Mouse (Mus musculus) heart, embryonic 12.5 days (tissue): Measurements from ENCODE around the gene Brdt. TPM values are rescaled to one million over a fixed set of nuclear protein-coding genes. Genes with fewer than 3 reads are reported as not detected.
A peak's percentile ranks its signal among the peaks of the same experiment; 100 is the strongest.

ENCODE experiments used
- ATAC-seq: fragments of 200-750 bp; cut with Nextera tagmentation; 2 replicates; pipeline ENCODE4 v1.8.0; 2017; ENCODE audit warnings: moderate TSS enrichment, moderate library complexity; ENCODE audit not compliant: insufficient number of reproducible peaks, low FRiP score
- H3K27ac ChIP-seq: fragments of 300-500 bp; sonication (generic); 2 replicates; pipeline ENCODE4 v1.5.1; 2016; ENCODE audit warnings: mild to moderate bottlenecking, moderate library complexity; ENCODE audit not compliant: poor library complexity, severe bottlenecking
- H3K27me3 ChIP-seq: fragments of 300-500 bp; sonication (generic); replicated peaks from 2 replicates; pipeline ENCODE4 v1.6.1; 2016; ENCODE audit warnings: mild to moderate bottlenecking, moderate library complexity
- H3K36me3 ChIP-seq: fragments of 300-500 bp; sonication (generic); 2 replicates; pipeline ENCODE4 v1.6.1; 2016; ENCODE audit warnings: mild to moderate bottlenecking, moderate library complexity
- H3K4me1 ChIP-seq: fragments of 300-500 bp; sonication (generic); replicated peaks from 2 replicates; pipeline ENCODE4 v1.6.1; 2016; ENCODE audit warnings: mild to moderate bottlenecking
- H3K4me2 ChIP-seq: fragments of 300-500 bp; sonication (generic); 2 replicates; pipeline ENCODE4 v1.6.1; 2016; ENCODE audit warnings: mild to moderate bottlenecking, moderate library complexity
- H3K4me3 ChIP-seq: fragments of 300-500 bp; sonication (generic); 2 replicates; pipeline ENCODE4 v1.5.1; 2016; ENCODE audit warnings: mild to moderate bottlenecking
- H3K9ac ChIP-seq: fragments of 300-500 bp; sonication (generic); 2 replicates; pipeline ENCODE4 v1.6.1; 2016; ENCODE audit warnings: mild to moderate bottlenecking, moderate library complexity
- H3K9me3 ChIP-seq: fragments of 300-500 bp; sonication (generic); replicated peaks from 2 replicates; pipeline ENCODE4 v1.6.1; 2016; ENCODE audit warnings: mild to moderate bottlenecking, moderate library complexity
- WGBS: fragments of 180-500 bp; shearing (Covaris S2); methylation state at CpG from one replicate; pipeline ENCODE4 v1.1.7; 2016; 5-methylcytosine and 5-hydroxymethylcytosine counted together
- polyA plus RNA-seq: library from polyadenylated mRNA; unstranded; fragments of >200 nt; fragmentation: Nextera tagmentation; extraction: Ambion mirVana; gene quantifications from 2 replicates; pipeline ENCODE4 v1.2.1, GENCODE M21; 2016

Gene Brdt
- polyA plus RNA-seq, 1 experiment from 2014 or later: 0.45 TPM

- Histone ChIP-seq H3K27ac (no peak overlapping the region), H3K36me3 (no peaks in the 10 kb centered on the region), H3K9ac (no peak overlapping the region), H3K4me2 (no peak overlapping the region), H3K4me1 (peaks cover 12% of the 10 kb centered on the region), H3K27me3 (peaks cover 8% of the 10 kb centered on the region; the same call in 1 of the 2 replicates), H3K4me3 (no peak overlapping the region), H3K9me3 (no peaks in the 10 kb centered on the region)
- ATAC-seq: no peak
- 61% methylated on average over 8 of the region's 8 CpGs for WGBS
Measured at GRCm38 (mm10) chr5:107295061-107295816, 35.7 kb upstream of the Brdt start.

- no peak overlapping the region for H3K4me3 ChIP-seq
- no peak overlapping the region for H3K4me2 ChIP-seq
- WGBS: 84% methylated on average over 16 of the region's 16 CpGs
- peaks cover 5% of the 10 kb centered on the region; the same call in 1 of the 2 replicates for H3K27me3 ChIP-seq
- peaks cover 11% of the 10 kb centered on the region; the same call in 1 of the 2 replicates for H3K4me1 ChIP-seq
- H3K9ac ChIP-seq: no peak overlapping the region
- H3K9me3 ChIP-seq: no peaks in the 10 kb centered on the region
- H3K27ac ChIP-seq: no peak overlapping the region
- H3K36me3 ChIP-seq: no peaks in the 10 kb centered on the region
- ATAC-seq: no peak
Measured at GRCm38 (mm10) chr5:107295817-107296511, 35.0 kb upstream of the Brdt start.

GRCm38 (mm10) chr5:107296512-107297322 lies 34.2 kb upstream of the Brdt start:
- H3K4me2 ChIP-seq: no peak overlapping the region
- no peak overlapping the region for H3K4me3 ChIP-seq
- H3K36me3 ChIP-seq: no peaks in the 10 kb centered on the region
- no peak overlapping the region for H3K9ac ChIP-seq
- H3K27me3 ChIP-seq: no peaks in the 10 kb centered on the region; the same call in 1 of the 2 replicates
- WGBS: 52% methylated on average over 9 of the region's 9 CpGs
- no peaks in the 10 kb centered on the region for H3K9me3 ChIP-seq
- peaks cover 11% of the 10 kb centered on the region; the same call in 1 of the 2 replicates for H3K4me1 ChIP-seq
- no peak overlapping the region for H3K27ac ChIP-seq
- no peak for ATAC-seq

GRCm38 (mm10) chr5:107298854-107299253 lies 32.1 kb upstream of the Brdt start:
- 62% methylated on average over 11 of the region's 11 CpGs for WGBS
- Histone ChIP-seq H3K9me3 (no peaks in the 10 kb centered on the region), H3K27me3 (no peaks in the 10 kb centered on the region), H3K27ac (no peak overlapping the region), H3K4me2 (no peak overlapping the region), H3K36me3 (no peaks in the 10 kb centered on the region), H3K9ac (no peak overlapping the region), H3K4me3 (no peak overlapping the region), H3K4me1 (peaks cover 20% of the 10 kb centered on the region)
- ATAC-seq: no peak

GRCm38 (mm10) chr5:107303350-107303861 lies 27.6 kb upstream of the Brdt start:
- 18% methylated on average over 11 of the region's 11 CpGs for WGBS
- Histone ChIP-seq H3K4me3 (peak overlapping the region; percentile 5; the same call in 1 of the 2 replicates), H3K27ac (no peak overlapping the region), H3K4me2 (peak overlapping the region; percentile 56), H3K9me3 (no peaks in the 10 kb centered on the region), H3K4me1 (peaks cover 11% of the 10 kb centered on the region), H3K27me3 (no peaks in the 10 kb centered on the region; the same call in 1 of the 2 replicates), H3K36me3 (no peaks in the 10 kb centered on the region), H3K9ac (no peak overlapping the region)
- ATAC-seq: no peak

GRCm38 (mm10) chr5:107304117-107304825 lies 26.7 kb upstream of the Brdt start:
- WGBS: 58% methylated on average over 13 of the region's 13 CpGs
- peak overlapping the region; percentile 56 for H3K4me2 ChIP-seq
- no peaks in the 10 kb centered on the region for H3K36me3 ChIP-seq
- ATAC-seq: no peak
- H3K4me1 ChIP-seq: peaks cover 11% of the 10 kb centered on the region
- no peaks in the 10 kb centered on the region for H3K9me3 ChIP-seq
- no peak overlapping the region for H3K27ac ChIP-seq
- H3K9ac ChIP-seq: no peak overlapping the region
- H3K4me3 ChIP-seq: no peak overlapping the region
- H3K27me3 ChIP-seq: no peaks in the 10 kb centered on the region; the same call in 1 of the 2 replicates

- H3K4me3 ChIP-seq: no peak overlapping the region
- H3K27me3 ChIP-seq: no peaks in the 10 kb centered on the region; the same call in 1 of the 2 replicates
- no peak overlapping the region for H3K9ac ChIP-seq
- no peak overlapping the region for H3K27ac ChIP-seq
- WGBS: 65% methylated on average over 4 of the region's 4 CpGs
- H3K4me1 ChIP-seq: peaks cover 11% of the 10 kb centered on the region
- H3K36me3 ChIP-seq: no peaks in the 10 kb centered on the region
- no peaks in the 10 kb centered on the region for H3K9me3 ChIP-seq
- ATAC-seq: no peak
- H3K4me2 ChIP-seq: no peak overlapping the region
Measured at GRCm38 (mm10) chr5:107307432-107307831, 23.5 kb upstream of the Brdt start.

GRCm38 (mm10) chr5:107317141-107317540 lies 13.8 kb upstream of the Brdt start:
- no peak for ATAC-seq
- H3K27me3 ChIP-seq: 0 out of 2 replicates have a peak, but pooled peaks cover 6% of the 10 kb centered on the region
- H3K4me3 ChIP-seq: no peak overlapping the region
- H3K9ac ChIP-seq: no peak overlapping the region
- H3K4me1 ChIP-seq: peaks cover 6% of the 10 kb centered on the region; the same call in 1 of the 2 replicates
- no peaks in the 10 kb centered on the region for H3K36me3 ChIP-seq
- WGBS: 90% methylated on average over 7 of the region's 7 CpGs
- H3K4me2 ChIP-seq: no peak overlapping the region
- H3K27ac ChIP-seq: no peak overlapping the region
- peaks cover 6% of the 10 kb centered on the region; the same call in 1 of the 2 replicates for H3K9me3 ChIP-seq

GRCm38 (mm10) chr5:107320703-107321102 lies 10.3 kb upstream of the Brdt start:
- H3K9me3 ChIP-seq: peaks cover 6% of the 10 kb centered on the region; the same call in 1 of the 2 replicates
- 9% methylated on average over 1 of the region's 1 CpGs for WGBS
- no peak overlapping the region for H3K9ac ChIP-seq
- H3K4me1 ChIP-seq: peaks cover 6% of the 10 kb centered on the region; the same call in 1 of the 2 replicates
- H3K27ac ChIP-seq: no peak overlapping the region
- H3K36me3 ChIP-seq: no peaks in the 10 kb centered on the region
- 0 out of 2 replicates have a peak, but pooled peaks cover 6% of the 10 kb centered on the region for H3K27me3 ChIP-seq
- no peak overlapping the region for H3K4me3 ChIP-seq
- H3K4me2 ChIP-seq: no peak overlapping the region
- ATAC-seq: no peak

- Histone ChIP-seq H3K4me2 (no peak overlapping the region), H3K27me3 (no peaks in the 10 kb centered on the region), H3K9ac (no peak overlapping the region), H3K27ac (no peak overlapping the region), H3K4me3 (no peak overlapping the region), H3K4me1 (no peaks in the 10 kb centered on the region), H3K36me3 (no peaks in the 10 kb centered on the region), H3K9me3 (no peaks in the 10 kb centered on the region)
- WGBS: 70% methylated on average over 3 of the region's 3 CpGs
- ATAC-seq: no peak
Measured at GRCm38 (mm10) chr5:107340404-107340803, 9.4 kb downstream of the Brdt start.
